Mouse (Mus musculus) heart, embryonic 12.5 days (tissue): ENCODE measurements around the gene Olfr1368. TPM values are rescaled to one million over a fixed set of nuclear protein-coding genes. Genes with fewer than 3 reads are reported as not detected.

ENCODE experiments used
- ATAC-seq: fragments of 200-750 bp; cut with Nextera tagmentation; 2 replicates; pipeline ENCODE4 v1.8.0; 2017; ENCODE audit warnings: moderate TSS enrichment, moderate library complexity; ENCODE audit not compliant: insufficient number of reproducible peaks, low FRiP score
- H3K27ac ChIP-seq: fragments of 300-500 bp; sonication (generic); 2 replicates; pipeline ENCODE4 v1.5.1; 2016; ENCODE audit warnings: mild to moderate bottlenecking, moderate library complexity; ENCODE audit not compliant: poor library complexity, severe bottlenecking
- H3K27me3 ChIP-seq: fragments of 300-500 bp; sonication (generic); replicated peaks from 2 replicates; pipeline ENCODE4 v1.6.1; 2016; ENCODE audit warnings: mild to moderate bottlenecking, moderate library complexity
- H3K36me3 ChIP-seq: fragments of 300-500 bp; sonication (generic); 2 replicates; pipeline ENCODE4 v1.6.1; 2016; ENCODE audit warnings: mild to moderate bottlenecking, moderate library complexity
- H3K4me1 ChIP-seq: fragments of 300-500 bp; sonication (generic); replicated peaks from 2 replicates; pipeline ENCODE4 v1.6.1; 2016; ENCODE audit warnings: mild to moderate bottlenecking
- H3K4me2 ChIP-seq: fragments of 300-500 bp; sonication (generic); 2 replicates; pipeline ENCODE4 v1.6.1; 2016; ENCODE audit warnings: mild to moderate bottlenecking, moderate library complexity
- H3K4me3 ChIP-seq: fragments of 300-500 bp; sonication (generic); 2 replicates; pipeline ENCODE4 v1.5.1; 2016; ENCODE audit warnings: mild to moderate bottlenecking
- H3K9ac ChIP-seq: fragments of 300-500 bp; sonication (generic); 2 replicates; pipeline ENCODE4 v1.6.1; 2016; ENCODE audit warnings: mild to moderate bottlenecking, moderate library complexity
- H3K9me3 ChIP-seq: fragments of 300-500 bp; sonication (generic); replicated peaks from 2 replicates; pipeline ENCODE4 v1.6.1; 2016; ENCODE audit warnings: mild to moderate bottlenecking, moderate library complexity
- WGBS: fragments of 180-500 bp; shearing (Covaris S2); methylation state at CpG from one replicate; pipeline ENCODE4 v1.1.7; 2016; 5-methylcytosine and 5-hydroxymethylcytosine counted together
- polyA plus RNA-seq: library from polyadenylated mRNA; unstranded; fragments of >200 nt; fragmentation: Nextera tagmentation; extraction: Ambion mirVana; gene quantifications from 2 replicates; pipeline ENCODE4 v1.2.1, GENCODE M21; 2016

The Olfr1368 gene
- polyA plus RNA-seq, 1 experiment from 2014 or later = not detected

DNA sequence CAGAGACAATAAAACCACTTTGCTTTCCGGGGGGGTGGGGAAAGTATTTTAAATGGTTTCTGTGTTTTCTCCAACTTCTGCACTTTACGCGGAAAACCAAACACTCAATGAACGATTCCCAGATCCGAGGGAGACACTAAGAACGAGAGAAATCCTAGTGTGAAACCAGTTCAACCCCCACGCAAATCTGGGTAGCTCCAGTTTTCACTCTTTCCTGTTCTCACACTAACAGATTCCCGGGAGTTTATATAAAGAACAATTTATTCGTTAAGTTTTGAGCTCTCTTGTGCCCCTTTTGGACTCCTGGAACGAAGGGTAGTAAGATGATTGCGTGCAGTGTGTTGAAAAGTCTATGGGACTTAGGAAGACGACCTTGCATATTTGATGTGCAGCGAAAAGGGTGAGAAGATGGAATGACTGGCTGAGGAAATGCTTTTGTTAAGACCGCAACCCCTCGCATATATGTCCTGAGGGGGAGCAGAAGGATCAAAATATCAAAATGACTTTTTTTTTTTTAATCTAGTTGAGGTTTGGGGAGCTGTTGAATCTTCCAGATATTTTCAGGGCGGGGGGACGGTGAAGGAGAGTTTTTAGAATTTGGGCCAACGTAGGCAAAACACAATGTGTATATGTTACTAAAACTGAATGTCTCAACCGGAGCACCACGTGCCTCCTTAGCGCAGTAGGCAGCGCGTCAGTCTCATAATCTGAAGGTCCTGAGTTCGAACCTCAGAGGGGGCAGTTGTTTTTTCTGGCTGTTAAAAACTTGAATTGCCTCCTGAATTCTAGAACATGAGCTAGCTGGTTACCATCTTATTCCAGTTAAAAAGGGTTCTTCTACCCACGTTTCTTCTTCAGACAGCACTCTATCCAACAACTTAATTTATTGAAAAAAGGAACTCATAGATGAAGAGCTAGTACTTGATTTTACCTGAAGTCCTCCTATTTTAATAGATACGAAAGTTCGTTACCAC lies 21.6 kb upstream of the Olfr1368 start:
- Histone ChIP-seq H3K27me3 (no peaks in the 10 kb centered on the region), H3K4me3 (peak overlapping the region; percentile 70), H3K4me1 (peaks cover 8% of the 10 kb centered on the region; the same call in 1 of the 2 replicates), H3K9me3 (no peaks in the 10 kb centered on the region), H3K9ac (peak overlapping the region; percentile 54), H3K36me3 (no peaks in the 10 kb centered on the region), H3K4me2 (peak overlapping the region; percentile 73), H3K27ac (peak overlapping the region; percentile 23)
- ATAC-seq = peak; percentile 58
- whole genome bisulfite sequencing = 2% methylated on average over 27 of the region's 27 CpGs

DNA sequence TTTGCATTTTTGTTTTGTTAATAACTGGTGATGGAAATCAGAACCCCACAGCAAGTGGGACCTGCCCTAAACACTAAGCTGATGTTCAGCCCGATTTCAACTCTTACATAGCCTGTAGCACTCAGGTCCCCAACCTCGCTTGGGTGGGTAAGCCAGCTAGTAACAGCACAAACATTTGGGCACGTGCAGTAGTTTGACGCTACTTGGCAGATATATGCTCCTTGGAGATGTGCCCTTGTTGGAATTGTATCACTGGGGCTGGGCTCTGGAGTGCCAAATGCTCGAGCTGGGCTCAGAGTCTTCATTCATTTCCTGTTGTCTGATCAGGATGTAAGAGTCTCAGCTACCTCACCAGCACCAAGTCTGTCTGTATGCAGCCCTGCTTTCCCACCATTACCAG lies 16.9 kb upstream of the Olfr1368 start:
- Histone ChIP-seq H3K27ac (no peak overlapping the region), H3K36me3 (no peaks in the 10 kb centered on the region), H3K4me3 (no peak overlapping the region), H3K4me1 (peaks cover 9% of the 10 kb centered on the region; the same call in 1 of the 2 replicates), H3K4me2 (no peak overlapping the region), H3K9me3 (no peaks in the 10 kb centered on the region), H3K9ac (no peak overlapping the region), H3K27me3 (no peaks in the 10 kb centered on the region)
- 55% methylated on average over 5 of the region's 5 CpGs for WGBS
- ATAC-seq = no peak

DNA sequence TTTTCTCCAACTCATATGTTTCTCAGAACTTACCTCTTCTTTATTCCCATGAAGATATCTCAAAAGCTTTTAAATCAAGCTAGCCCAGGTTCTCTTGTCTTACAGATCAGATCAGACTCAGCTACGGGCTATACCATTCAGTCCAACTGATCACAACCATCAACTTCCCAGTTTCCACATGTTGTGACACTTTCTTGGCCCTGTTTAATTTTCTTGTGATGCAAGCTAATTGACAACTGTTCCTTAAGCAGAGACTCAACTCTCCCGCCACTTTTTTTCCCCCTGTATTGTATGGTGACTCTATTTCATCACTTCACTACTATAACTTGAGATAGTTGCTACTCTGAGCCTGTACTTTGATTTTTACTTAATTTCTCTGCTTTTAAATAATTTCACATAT lies 15.9 kb upstream of the Olfr1368 start:
- Histone ChIP-seq H3K4me3 (peak overlapping the region; percentile 69; the same call in 1 of the 2 replicates), H3K27me3 (0 out of 2 replicates have a peak, but pooled peaks cover 3% of the 10 kb centered on the region), H3K4me2 (peak overlapping the region; percentile 91), H3K4me1 (peaks cover 9% of the 10 kb centered on the region; the same call in 1 of the 2 replicates), H3K36me3 (no peaks in the 10 kb centered on the region), H3K9me3 (no peaks in the 10 kb centered on the region), H3K9ac (no peak overlapping the region), H3K27ac (no peak overlapping the region)
- ATAC-seq = no peak
- 47% methylated on average over 2 of the region's 2 CpGs for WGBS

DNA sequence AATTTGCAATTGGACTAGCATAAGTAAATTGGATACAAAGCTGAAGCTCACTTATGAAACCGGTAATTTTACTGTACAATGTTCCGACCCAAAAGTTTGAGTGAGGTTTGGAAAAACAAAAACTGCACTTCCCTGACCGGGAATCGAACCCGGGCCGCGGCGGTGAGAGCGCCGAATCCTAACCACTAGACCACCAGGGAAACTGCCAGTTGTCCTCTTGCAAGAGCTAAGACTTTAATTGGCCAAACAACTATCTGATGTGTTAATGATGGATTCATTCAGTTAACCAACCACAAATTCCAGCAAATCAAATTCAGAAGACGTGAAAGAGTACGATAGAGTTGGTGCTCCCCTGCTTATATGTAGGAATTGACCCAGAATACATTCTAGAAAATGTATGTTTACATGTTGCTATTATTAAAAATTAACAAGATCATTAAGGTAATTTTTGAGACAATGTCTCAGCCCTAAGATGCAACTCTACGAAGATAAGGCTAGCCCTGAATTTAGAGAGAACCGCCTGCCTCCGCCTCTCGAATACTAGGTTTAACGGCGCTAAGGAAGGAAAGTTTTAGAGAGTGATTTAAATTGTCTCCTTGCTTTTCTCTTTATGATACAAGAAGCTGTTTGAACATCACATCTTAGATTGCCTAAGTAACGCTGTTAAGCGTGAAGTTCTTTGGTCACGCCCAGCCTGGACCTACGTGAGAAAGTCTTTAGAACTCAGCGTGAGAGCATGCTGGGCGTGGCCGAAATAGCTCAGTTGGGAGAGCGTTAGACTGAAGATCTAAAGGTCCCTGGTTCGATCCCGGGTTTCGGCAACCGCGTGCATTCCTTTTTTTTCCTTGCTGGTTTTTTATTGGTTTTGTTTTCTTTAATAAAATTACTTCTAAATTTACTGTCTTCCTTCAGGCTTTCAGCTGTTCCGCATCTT lies 15.3 kb upstream of the Olfr1368 start:
- H3K9ac ChIP-seq = no peak overlapping the region
- ATAC-seq = peak; percentile 83
- H3K27me3 ChIP-seq = 0 out of 2 replicates have a peak, but pooled peaks cover 3% of the 10 kb centered on the region
- no peaks in the 10 kb centered on the region for H3K9me3 ChIP-seq
- H3K4me3 ChIP-seq = peak overlapping the region; percentile 69
- no peak overlapping the region for H3K27ac ChIP-seq
- WGBS = under 1% methylated on average over 32 of the region's 32 CpGs
- peak overlapping the region; percentile 91 for H3K4me2 ChIP-seq
- peaks cover 9% of the 10 kb centered on the region; the same call in 1 of the 2 replicates for H3K4me1 ChIP-seq
- H3K36me3 ChIP-seq = no peaks in the 10 kb centered on the region

DNA sequence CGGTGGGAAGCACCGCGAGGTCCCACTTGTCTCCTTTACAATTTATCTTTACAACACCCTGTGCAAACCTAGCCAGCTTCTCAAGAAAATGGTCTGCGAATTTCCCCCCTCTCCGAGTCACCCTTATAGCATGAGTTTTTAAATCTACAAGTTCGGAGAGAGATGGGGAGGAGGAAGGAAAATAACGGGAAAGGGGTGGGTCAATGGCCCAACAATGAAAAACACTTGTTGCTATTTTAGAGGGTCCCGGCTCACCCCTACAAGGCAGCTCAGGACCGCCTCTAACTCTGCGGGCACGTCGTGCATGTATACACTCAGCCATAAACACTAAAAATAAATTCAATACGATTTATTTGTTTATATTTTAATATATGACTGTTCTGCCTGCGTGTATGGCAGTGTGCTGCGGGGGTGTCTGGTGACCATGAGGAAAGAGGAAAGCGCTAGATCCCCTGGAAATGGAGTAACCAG lies 14.4 kb upstream of the Olfr1368 start:
- WGBS = under 1% methylated on average over 16 of the region's 16 CpGs
- Histone ChIP-seq H3K4me3 (peak overlapping the region; percentile 69), H3K4me2 (peak overlapping the region; percentile 91), H3K36me3 (no peaks in the 10 kb centered on the region), H3K9me3 (no peaks in the 10 kb centered on the region), H3K27ac (no peak overlapping the region), H3K4me1 (peaks cover 9% of the 10 kb centered on the region; the same call in 1 of the 2 replicates), H3K9ac (peak overlapping the region; percentile 67), H3K27me3 (0 out of 2 replicates have a peak, but pooled peaks cover 3% of the 10 kb centered on the region)
- ATAC-seq = 0 out of 2 replicates have a peak, but pooled peaks have one; percentile 20

DNA sequence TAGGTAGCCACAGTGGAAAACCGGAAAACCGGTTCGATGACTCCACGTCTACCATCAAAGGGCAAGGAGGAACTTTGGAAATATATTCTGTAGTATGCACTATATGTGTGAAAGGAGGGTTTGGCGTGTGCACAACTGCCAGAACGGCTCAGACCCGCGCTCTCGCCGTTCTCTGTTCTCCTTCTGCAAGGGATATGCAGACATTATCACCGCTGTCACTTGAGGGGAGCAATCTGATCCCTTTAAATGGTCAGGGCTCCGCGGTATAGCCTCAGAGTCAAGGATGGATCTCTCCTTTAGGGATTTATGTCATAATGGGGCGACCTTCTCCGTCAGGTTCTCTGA lies 13.8 kb upstream of the Olfr1368 start:
- Histone ChIP-seq H3K9me3 (no peaks in the 10 kb centered on the region), H3K4me3 (peak overlapping the region; percentile 69), H3K4me1 (peaks cover 9% of the 10 kb centered on the region; the same call in 1 of the 2 replicates), H3K36me3 (no peaks in the 10 kb centered on the region), H3K27me3 (0 out of 2 replicates have a peak, but pooled peaks cover 3% of the 10 kb centered on the region), H3K27ac (peak overlapping the region; percentile 47; the same call in 1 of the 2 replicates), H3K9ac (peak overlapping the region; percentile 67), H3K4me2 (peak overlapping the region; percentile 91)
- ATAC-seq = no peak
- WGBS = 1% methylated on average over 15 of the region's 15 CpGs

DNA sequence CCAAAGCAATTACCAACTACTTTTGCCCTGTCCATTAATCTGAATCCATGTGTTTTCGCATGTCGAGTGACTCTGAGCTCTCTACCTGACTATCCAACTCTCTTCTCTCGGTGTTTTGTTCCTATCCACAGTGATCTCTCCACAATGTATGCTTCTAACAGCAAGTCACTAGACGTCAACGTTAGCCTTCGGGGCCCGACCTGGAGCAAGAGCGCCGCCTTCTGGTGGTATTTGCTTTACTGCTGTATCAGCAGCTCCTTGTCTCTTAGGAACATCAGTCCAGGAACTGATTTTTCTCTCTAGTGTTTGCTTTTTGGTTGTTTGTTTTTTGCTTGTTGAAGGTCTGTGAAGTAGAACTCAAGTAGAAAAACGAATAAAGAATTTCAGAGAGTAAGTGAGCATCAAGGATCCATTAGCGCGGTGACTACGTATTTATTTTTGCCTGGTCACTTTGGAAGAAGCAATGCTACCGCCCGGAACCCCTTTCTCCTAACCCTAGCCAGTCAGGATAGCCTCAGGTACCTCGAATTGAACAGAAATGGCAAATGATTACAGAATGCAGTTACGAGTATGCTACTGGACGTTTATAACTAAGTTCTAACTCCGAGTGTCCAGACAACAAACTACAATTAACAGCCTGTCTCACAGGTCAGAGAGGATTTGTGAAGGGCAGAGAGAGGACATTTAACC lies 13.3 kb upstream of the Olfr1368 start:
- Histone ChIP-seq H3K4me1 (peaks cover 9% of the 10 kb centered on the region; the same call in 1 of the 2 replicates), H3K9me3 (no peaks in the 10 kb centered on the region), H3K4me2 (peak overlapping the region; percentile 91), H3K27ac (peak overlapping the region; percentile 47; the same call in 1 of the 2 replicates), H3K27me3 (0 out of 2 replicates have a peak, but pooled peaks cover 3% of the 10 kb centered on the region), H3K4me3 (peak overlapping the region; percentile 69), H3K36me3 (no peaks in the 10 kb centered on the region), H3K9ac (peak overlapping the region; percentile 67)
- ATAC-seq = no peak
- WGBS = under 1% methylated on average over 19 of the region's 19 CpGs

DNA sequence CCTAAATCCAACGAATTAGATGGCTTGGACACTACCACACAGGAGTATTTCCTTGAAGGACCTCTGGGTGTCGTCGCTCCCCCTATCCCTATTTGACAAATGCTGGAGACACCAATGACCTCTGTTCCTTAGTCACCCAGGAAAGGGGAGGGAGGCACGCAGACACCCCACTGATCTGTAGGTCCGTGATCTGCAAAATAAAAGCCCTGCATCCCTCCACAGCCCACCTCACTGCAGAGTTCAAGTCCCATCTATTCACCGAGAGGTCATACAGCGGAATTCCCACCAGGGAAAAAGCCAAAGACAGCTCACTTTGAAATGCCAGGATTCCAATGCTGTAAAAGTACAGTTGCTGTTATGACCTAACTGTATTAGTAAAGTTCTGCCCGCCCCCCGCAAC lies 12.4 kb upstream of the Olfr1368 start:
- H3K9ac ChIP-seq = no peak overlapping the region
- 10% methylated on average over 9 of the region's 9 CpGs for WGBS
- no peak for ATAC-seq
- H3K9me3 ChIP-seq = no peaks in the 10 kb centered on the region
- peaks cover 9% of the 10 kb centered on the region; the same call in 1 of the 2 replicates for H3K4me1 ChIP-seq
- H3K4me2 ChIP-seq = peak overlapping the region; percentile 91
- H3K36me3 ChIP-seq = no peaks in the 10 kb centered on the region
- H3K4me3 ChIP-seq = no peak overlapping the region; the same call in 1 of the 2 replicates
- 0 out of 2 replicates have a peak, but pooled peaks cover 3% of the 10 kb centered on the region for H3K27me3 ChIP-seq
- H3K27ac ChIP-seq = no peak overlapping the region

DNA sequence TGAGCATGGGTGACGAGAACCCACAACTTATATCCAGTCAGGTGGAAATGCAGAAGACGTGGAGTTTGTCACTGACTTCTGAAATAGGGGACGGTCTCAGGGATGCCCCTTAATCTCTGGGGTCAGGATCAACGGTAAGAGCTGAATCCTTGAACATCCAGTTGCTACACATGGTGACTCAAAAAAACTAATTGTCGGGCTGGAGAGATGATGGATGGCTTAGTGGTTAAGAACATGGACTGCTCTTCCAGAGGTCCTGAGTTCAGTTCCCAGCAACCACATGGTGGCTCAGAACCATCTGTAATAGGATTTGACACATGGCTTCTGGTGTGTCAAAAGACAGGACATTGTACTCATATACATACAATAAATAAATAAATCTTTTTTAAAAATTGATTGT lies 10.2 kb upstream of the Olfr1368 start:
- H3K27ac ChIP-seq = no peak overlapping the region
- H3K9me3 ChIP-seq = no peaks in the 10 kb centered on the region
- H3K4me2 ChIP-seq = no peak overlapping the region
- H3K4me1 ChIP-seq = peaks cover 7% of the 10 kb centered on the region; the same call in 1 of the 2 replicates
- no peak overlapping the region for H3K9ac ChIP-seq
- no peaks in the 10 kb centered on the region for H3K36me3 ChIP-seq
- WGBS = 71% methylated on average over 5 of the region's 5 CpGs
- H3K4me3 ChIP-seq = no peak overlapping the region
- ATAC-seq = no peak
- H3K27me3 ChIP-seq = 0 out of 2 replicates have a peak, but pooled peaks cover 3% of the 10 kb centered on the region

DNA sequence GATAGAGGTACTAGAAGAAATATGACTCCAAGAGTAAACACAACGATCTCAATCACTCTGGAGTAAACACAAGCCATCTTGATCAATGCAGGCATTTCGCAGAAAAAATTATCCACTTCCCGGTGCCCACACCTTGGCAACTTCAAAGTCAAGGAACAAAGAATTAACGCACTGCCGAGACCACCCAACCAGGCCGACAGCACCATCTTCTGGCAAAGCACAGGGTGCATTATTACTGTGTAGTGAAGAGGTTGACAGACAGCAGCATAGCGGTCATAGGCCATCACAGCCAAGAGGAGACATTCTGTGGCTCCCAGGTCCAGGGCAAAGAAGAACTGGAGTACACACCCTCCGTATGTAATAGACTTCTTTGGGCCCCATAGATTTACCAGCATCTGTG lies 3.2 kb downstream of the Olfr1368 start:
- Histone ChIP-seq H3K27ac (no peak overlapping the region), H3K27me3 (peaks cover 8% of the 10 kb centered on the region; the same call in 1 of the 2 replicates), H3K36me3 (no peaks in the 10 kb centered on the region), H3K9ac (no peak overlapping the region), H3K4me3 (no peak overlapping the region), H3K4me2 (no peak overlapping the region), H3K4me1 (no peaks in the 10 kb centered on the region), H3K9me3 (no peaks in the 10 kb centered on the region)
- ATAC-seq = no peak
- WGBS = 30% methylated on average over 8 of the region's 8 CpGs
